Comparison of ENCODE assay signal across 11 mouse cellular contexts in genomic region chr13:54837471-54837889, GRCm38 (mm10). TPM values are rescaled to one million over a fixed set of nuclear protein-coding genes. Genes with fewer than 3 reads are reported as not detected.
DNase-seq lines count a peak whose midpoint lies in the region; ATAC-seq lines count a peak whose summit lies in the region.
"Had no signal": no experiment of that assay in that cellular context is flagged by ENCODE, and none has a peak within 500 bp of the region (broad histone marks: within the 10 kb centered on the region; RNA-seq: fewer than 3 reads in every experiment).

No protein-coding gene starts in this region.

- no peak overlapping the region for H3K4me3 ChIP-seq in lung, embryonic 15.5 days
- H3K4me3 ChIP-seq: midbrain, embryonic 12.5 days had no signal

- peaks cover 16% of the 10 kb centered on the region for H3K4me1 ChIP-seq in lung, embryonic 15.5 days

- H3K27me3 ChIP-seq in lung, embryonic 15.5 days, result no peaks in the 10 kb centered on the region

- H3K36me3 ChIP-seq in lung, embryonic 15.5 days, result no peaks in the 10 kb centered on the region
- H3K36me3 ChIP-seq: midbrain, embryonic 12.5 days had no signal

- no peak for DNase-seq in lung, postnatal 25 days (ENCODE audit: low spot score)
- DNase-seq in embryo, embryonic 10.5 days (ENCODE audit: low spot score), result peak; percentile 54
- DNase-seq in layer of hippocampus, adult 8-10 months (ENCODE audit: low spot score in 2 of 2), result peak; percentile 54 to 63
- DNase-seq in retina, postnatal 1 day, result peak; percentile 43
- no peak for DNase-seq in spleen, postnatal 10 days (ENCODE audit: low spot score in 2 of 2)
- no peak for DNase-seq in B cell, adult 2 months
- DNase-seq in spleen, adult 12 weeks (ENCODE audit: low spot score), result no peak

- no peak overlapping the region for H3K9ac ChIP-seq in lung, embryonic 15.5 days
- H3K9ac ChIP-seq: midbrain, embryonic 12.5 days had no signal

- no peak overlapping the region for H3K27ac ChIP-seq in lung, embryonic 15.5 days
- H3K27ac ChIP-seq: midbrain, embryonic 12.5 days had no signal

- peak; percentile 79; the same call in 1 of the 2 replicates for ATAC-seq in lung, embryonic 15.5 days (ENCODE audit: borderline replicate concordance, extremely low read depth, low FRiP score, low TSS enrichment)
- ATAC-seq: Patski had no signal

- 8% methylated on average over 9 of the region's 9 CpGs for WGBS in lung, embryonic 15.5 days

- no peaks in the 10 kb centered on the region for H3K9me3 ChIP-seq in lung, embryonic 15.5 days
- H3K9me3 ChIP-seq: midbrain, embryonic 12.5 days had no signal

- peak overlapping the region; percentile 33; the same call in 1 of the 2 replicates for H3K4me2 ChIP-seq in lung, embryonic 15.5 days
- H3K4me2 ChIP-seq: midbrain, embryonic 12.5 days had no signal

RNA-seq across cellular contexts. Expression of gene Tspan17, which starts 48.3 kb away (rescaled TPM):
- 17.0 and 18.1 TPM in 2 replicates for polyA plus RNA-seq in lung, embryonic 15.5 days (2015; fragmentation: Nextera tagmentation; extraction: Ambion mirVana)
- total RNA-seq in layer of hippocampus, adult 8-10 months (2022), result 10 to 100 TPM; 79.3 to 92.1 (median 82.9) TPM

RNA-seq across cellular contexts. Expression of gene Eif4e1b, which starts 53.7 kb away (rescaled TPM):
- not detected in 2 replicates for polyA plus RNA-seq in lung, embryonic 15.5 days (2015; fragmentation: Nextera tagmentation; extraction: Ambion mirVana)
- under 1 TPM in 1 of 4 experiments, not detected in 3; 0.35 TPM for total RNA-seq in layer of hippocampus, adult 8-10 months (2022)
- polyA plus RNA-seq: frontal cortex, adult 2 months; midbrain, embryonic 12.5 days; Patski had no signal

Comparison
In these comparisons a context has a peak if more than half of its experiments do, and no peak if none do; other contexts are left out.
1. DNase-seq: peak in embryo, embryonic 10.5 days (single experiment), layer of hippocampus, adult 8-10 months (2 of 2) and retina, postnatal 1 day (single experiment); none in lung, postnatal 25 days (single experiment), spleen, postnatal 10 days (0 of 2), B cell, adult 2 months (0 of 2) and spleen, adult 12 weeks (single experiment).